Mouse (Mus musculus): ENCODE results near the gene Zfand2a.

DNA sequence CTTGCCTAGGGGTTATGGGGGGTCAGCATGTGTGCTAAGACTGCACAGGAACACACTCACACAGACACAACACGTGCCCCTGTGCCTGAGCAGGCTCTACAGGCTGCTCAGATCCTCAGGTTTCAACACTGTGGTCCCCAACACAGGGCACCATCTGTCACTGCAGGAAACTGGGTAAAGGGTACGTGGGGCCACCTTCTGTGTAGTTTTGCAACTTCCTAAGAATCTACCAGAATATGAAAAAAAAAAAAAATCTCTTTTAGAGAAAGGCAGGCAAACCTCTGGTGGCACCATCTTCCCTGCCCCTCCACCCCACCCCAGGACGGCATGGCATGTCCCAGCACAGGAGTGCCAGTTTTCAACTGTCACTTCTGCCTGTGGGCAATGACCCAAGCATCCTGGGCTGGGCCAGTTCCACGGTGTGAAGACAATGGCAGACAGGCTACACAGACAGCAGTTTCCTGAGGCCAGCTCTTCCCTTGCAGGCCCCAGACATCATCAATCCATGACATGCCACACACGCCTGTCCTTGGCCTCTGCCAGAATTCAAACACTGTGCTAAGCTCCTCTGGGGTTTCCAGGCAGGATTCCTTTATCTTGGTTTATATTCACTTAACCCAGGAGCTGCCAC lies 35.1 kb downstream of the Zfand2a start:
- TF ChIP-seq CTCF (IDR thresholded peaks at IDR 0.05; ENCODE audit: low read depth), result no peak
- TF ChIP-seq EP300 (IDR thresholded peaks at IDR 0.05; ENCODE audit: low read depth), result no peak
